Mouse (Mus musculus): ENCODE data around the gene Slx4ip. TPM values are rescaled to one million over a fixed set of nuclear protein-coding genes. Genes with fewer than 3 reads are reported as not detected.

Slx4ip gene
- polyA plus RNA-seq, 1 experiment from 2014 or later: 6.6 TPM

GRCm38 (mm10) chr2:137113288-137114061, 222.5 kb downstream of the Slx4ip start:
- no peaks in the 10 kb centered on the region for H3K27me3 ChIP-seq
- in situ Hi-C loops (cut with MboI; ENCODE audit: low pct_unique_long_range_greater_than_20kb): loop anchor here (10.0 kb wide), 1 partner anchor 301 kb away; no protein-coding TSS in a partner anchor
- DNase-seq (ENCODE audit: low read depth, low spot score): no peak
- no peak for TF ChIP-seq CTCF (IDR thresholded peaks at IDR 0.05)
- no peak for ATAC-seq
- ChIA-PET CTCF (interaction anchor here (0.7 to 6.2 kb wide), 11 partner anchors 12 to 619 kb away, joined by 3 to 32 read pairs (median 6); no protein-coding TSS in a partner anchor), POLR2A (interaction anchor here (0.6 to 1.4 kb wide), 3 partner anchors 18 to 180 kb away, joined by 3 to 4 read pairs (median 3); no protein-coding TSS in a partner anchor)

- no peak for TF ChIP-seq CTCF (IDR thresholded peaks at IDR 0.05)
- ChIA-PET CTCF (interaction anchor here (0.7 to 6.2 kb wide), 10 partner anchors 13 to 618 kb away, joined by 3 to 32 read pairs (median 6); no protein-coding TSS in a partner anchor), POLR2A (interaction anchor here (0.9 to 1.4 kb wide), 4 partner anchors 19 to 618 kb away, joined by 3 read pairs; no protein-coding TSS in a partner anchor)
- no peak for DNase-seq (ENCODE audit: low read depth, low spot score)
- in situ Hi-C loops (cut with MboI; ENCODE audit: low pct_unique_long_range_greater_than_20kb): loop anchor here (5.0 to 10.0 kb wide), 5 partner anchors 300 to 823 kb away; no protein-coding TSS in a partner anchor
- H3K27me3 ChIP-seq: no peaks in the 10 kb centered on the region
- peak; percentile 40 for ATAC-seq
Observed at GRCm38 (mm10) chr2:137114248-137115096, 223.5 kb downstream of the Slx4ip start.

GRCm38 (mm10) chr2:137115241-137116024, 224.4 kb downstream of the Slx4ip start:
- no peak for TF ChIP-seq CTCF (IDR thresholded peaks at IDR 0.05)
- no peak for ATAC-seq
- in situ Hi-C loops (cut with MboI; ENCODE audit: low pct_unique_long_range_greater_than_20kb): loop anchor here (5.0 to 10.0 kb wide), 5 partner anchors 299 to 822 kb away; no protein-coding TSS in a partner anchor
- ChIA-PET POLR2A (interaction anchor here (1.1 to 1.3 kb wide), 2 partner anchors 590 to 617 kb away, joined by 3 read pairs; no protein-coding TSS in a partner anchor), CTCF (interaction anchor here (0.7 to 6.2 kb wide), 6 partner anchors 14 to 617 kb away, joined by 3 to 32 read pairs (median 6); no protein-coding TSS in a partner anchor)
- H3K27me3 ChIP-seq: no peaks in the 10 kb centered on the region
- DNase-seq (ENCODE audit: low read depth, low spot score): no peak

- in situ Hi-C loops (cut with MboI; ENCODE audit: low pct_unique_long_range_greater_than_20kb): loop anchor here (5.0 to 10.0 kb wide), 5 partner anchors 299 to 821 kb away; no protein-coding TSS in a partner anchor
- ATAC-seq (no peak), DNase-seq (ENCODE audit: low read depth, low spot score) (no peak)
- TF ChIP-seq CTCF (IDR thresholded peaks at IDR 0.05): no peak
- ChIA-PET CTCF (interaction anchor here (0.7 to 6.2 kb wide), 4 partner anchors 14 to 616 kb away, joined by 3 to 32 read pairs (median 4); no protein-coding TSS in a partner anchor), POLR2A (interaction anchor here (0.6 to 1.1 kb wide), 3 partner anchors 18 to 616 kb away, joined by 3 read pairs; no protein-coding TSS in a partner anchor)
- no peaks in the 10 kb centered on the region for H3K27me3 ChIP-seq
Observed at GRCm38 (mm10) chr2:137116025-137116674, 225.1 kb downstream of the Slx4ip start, which contains the start of gene Jag1. Gene Jag1 (minus strand): TSS chr2:137116644.

GRCm38 (mm10) chr2:137116675-137117320, 225.8 kb downstream of the Slx4ip start:
- H3K27me3 ChIP-seq: no peaks in the 10 kb centered on the region
- DNase-seq (ENCODE audit: low read depth, low spot score): no peak
- ATAC-seq: peak; percentile 66
- no peak for TF ChIP-seq CTCF (IDR thresholded peaks at IDR 0.05)
- in situ Hi-C loops (cut with MboI; ENCODE audit: low pct_unique_long_range_greater_than_20kb): loop anchor here (5.0 to 10.0 kb wide), 5 partner anchors 298 to 821 kb away; no protein-coding TSS in a partner anchor
- POLR2A ChIA-PET: interaction anchor here (0.6 to 1.0 kb wide), 3 partner anchors 18 to 214 kb away, joined by 3 to 6 read pairs (median 3); no protein-coding TSS in a partner anchor
- CTCF ChIA-PET: interaction anchor here (1.1 to 1.6 kb wide), 2 partner anchors 19 to 608 kb away, joined by 3 to 4 read pairs; no protein-coding TSS in a partner anchor

GRCm38 (mm10) chr2:137117321-137117690, 226.3 kb downstream of the Slx4ip start:
- CTCF ChIA-PET: interaction anchor here (0.7 to 1.6 kb wide), 5 partner anchors 9 to 615 kb away, joined by 3 to 4 read pairs (median 3); no protein-coding TSS in a partner anchor

More at GRCm38 (mm10) chr2:137117321-137117690, 226.3 kb downstream of the Slx4ip start:
- no peaks in the 10 kb centered on the region for H3K27me3 ChIP-seq
- DNase-seq (ENCODE audit: low read depth, low spot score): no peak
- in situ Hi-C loops (cut with MboI; ENCODE audit: low pct_unique_long_range_greater_than_20kb): loop anchor here (5.0 to 10.0 kb wide), 5 partner anchors 297 to 820 kb away; no protein-coding TSS in a partner anchor
- POLR2A ChIA-PET: interaction anchor here (0.6 to 1.0 kb wide), 2 partner anchors 17 to 214 kb away, joined by 3 to 6 read pairs; no protein-coding TSS in a partner anchor
- peak; percentile 68 for ATAC-seq
- no peak for TF ChIP-seq CTCF (IDR thresholded peaks at IDR 0.05)

Other genes starting within 250 kb of the Slx4ip start
- gene Snap25, start 177.8 kb upstream of the Slx4ip start, polyA plus RNA-seq (2021): not detected
- gene AL731706.2, start 5.5 kb upstream of the Slx4ip start, polyA plus RNA-seq (2021): 52.0 TPM
- 17.0 TPM for gene AL731706.1, start 171 bp downstream of the Slx4ip start, polyA plus RNA-seq (2021)
- gene Mkks, start 171 bp downstream of the Slx4ip start, polyA plus RNA-seq (2021): 24.0 TPM
- gene Jag1, start 225.4 kb downstream of the Slx4ip start, polyA plus RNA-seq (2021): 37.3 TPM